Mouse (Mus musculus): ENCODE measurements around the gene Ramp1. TPM values are rescaled to one million over a fixed set of nuclear protein-coding genes. Genes with fewer than 3 reads are reported as not detected.

Gene Ramp1
- polyA plus RNA-seq, 1 experiment from 2014 or later: 21.4 TPM

DNA sequence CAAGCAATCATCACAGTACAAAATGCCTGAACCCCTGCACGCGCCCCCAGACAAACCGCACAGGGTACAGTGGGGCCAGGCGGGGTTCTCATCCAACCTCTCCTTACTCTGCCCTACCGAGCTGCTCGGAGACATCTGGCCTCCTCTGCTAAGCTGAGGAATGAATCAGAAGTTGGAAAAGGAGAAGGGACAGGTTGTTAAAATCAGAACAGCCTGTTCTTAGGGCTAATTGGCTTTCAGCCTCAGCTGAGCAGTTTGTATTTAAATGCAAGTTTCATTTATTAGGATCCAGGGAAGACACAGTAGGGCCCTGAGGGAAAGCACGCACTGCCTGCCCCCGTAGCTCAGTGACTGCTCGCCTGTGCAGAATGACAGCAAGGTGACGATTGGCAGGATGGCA, 20.2 kb downstream of the Ramp1 start:
- no peaks in the 10 kb centered on the region for H3K36me3 ChIP-seq
- no peak overlapping the region for H3K4me2 ChIP-seq (replicated peaks)
- H3K27ac ChIP-seq (replicated peaks): no peak overlapping the region
- H3K4me1 ChIP-seq: peaks cover 10% of the 10 kb centered on the region
- H3K9me3 ChIP-seq (replicated peaks): no peaks in the 10 kb centered on the region
- no peak for ATAC-seq (ENCODE audit: insufficient number of reproducible peaks, low FRiP score, low TSS enrichment, low read depth)
- 71% methylated on average over 10 of the region's 10 CpGs for WGBS
- no peak overlapping the region for H3K9ac ChIP-seq
- no peak overlapping the region for H3K4me3 ChIP-seq (replicated peaks)
- H3K27me3 ChIP-seq: no peaks in the 10 kb centered on the region

DNA sequence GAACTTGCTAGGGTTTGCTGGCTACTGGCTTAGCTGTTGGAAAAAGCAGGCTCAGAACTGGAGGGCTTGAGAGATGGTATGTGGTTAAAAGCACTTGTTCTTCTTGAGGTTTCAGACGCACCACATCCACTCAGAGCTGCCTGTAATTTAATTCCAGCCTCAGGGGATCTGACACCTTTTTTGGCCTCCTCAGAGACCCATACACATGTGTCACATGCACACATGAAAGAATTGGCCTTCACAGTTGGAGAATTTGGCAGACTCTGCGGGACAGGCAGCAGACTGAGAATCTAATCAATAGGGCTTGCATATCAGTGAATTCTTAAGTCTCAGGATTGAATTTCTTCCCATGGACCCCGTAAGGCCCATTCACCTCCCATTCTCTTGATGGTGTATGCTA, 21.5 kb downstream of the Ramp1 start:
- no peak overlapping the region for H3K27ac ChIP-seq (replicated peaks)
- H3K9me3 ChIP-seq (replicated peaks): no peaks in the 10 kb centered on the region
- H3K9ac ChIP-seq: no peak overlapping the region
- no peak for ATAC-seq (ENCODE audit: insufficient number of reproducible peaks, low FRiP score, low TSS enrichment, low read depth)
- peaks cover 10% of the 10 kb centered on the region for H3K4me1 ChIP-seq
- no peak overlapping the region for H3K4me3 ChIP-seq (replicated peaks)
- no peaks in the 10 kb centered on the region for H3K36me3 ChIP-seq
- no peaks in the 10 kb centered on the region for H3K27me3 ChIP-seq
- 32% methylated on average over 3 of the region's 3 CpGs for WGBS
- no peak overlapping the region for H3K4me2 ChIP-seq (replicated peaks)

DNA sequence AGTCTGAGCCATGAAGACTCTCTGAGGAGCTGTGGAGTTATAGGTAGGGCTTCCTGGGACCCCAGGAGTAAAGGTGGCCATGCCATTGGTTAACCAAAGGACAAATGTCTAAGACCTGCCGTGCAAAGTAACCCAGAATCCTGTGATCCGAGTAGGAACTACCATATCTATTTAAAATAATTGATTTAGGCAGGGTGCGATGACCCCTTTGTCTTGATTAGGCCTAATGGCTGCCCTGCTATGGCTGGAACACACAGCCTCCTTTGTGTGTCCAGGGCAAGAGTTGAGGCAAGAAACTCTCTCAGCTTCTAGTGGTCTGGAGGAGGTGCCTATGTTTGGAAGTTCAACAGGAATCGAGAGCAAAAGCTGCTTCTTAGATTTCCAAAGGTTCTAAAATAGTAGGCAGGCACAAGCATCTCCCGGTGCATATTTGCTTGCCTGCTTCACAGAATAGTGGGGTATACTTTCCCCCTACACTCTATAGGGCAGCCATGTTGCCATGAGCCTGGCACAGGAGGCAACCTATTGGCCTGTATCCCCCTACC, 24.7 kb downstream of the Ramp1 start:
- Histone ChIP-seq H3K36me3 (no peaks in the 10 kb centered on the region), H3K4me3 (replicated peaks) (no peak overlapping the region), H3K27ac (replicated peaks) (no peak overlapping the region), H3K4me2 (replicated peaks) (no peak overlapping the region), H3K27me3 (no peaks in the 10 kb centered on the region), H3K9ac (no peak overlapping the region), H3K4me1 (peaks cover 20% of the 10 kb centered on the region), H3K9me3 (replicated peaks) (no peaks in the 10 kb centered on the region)
- 65% methylated on average over 5 of the region's 5 CpGs for WGBS
- ATAC-seq (ENCODE audit: insufficient number of reproducible peaks, low FRiP score, low TSS enrichment, low read depth): no peak

DNA sequence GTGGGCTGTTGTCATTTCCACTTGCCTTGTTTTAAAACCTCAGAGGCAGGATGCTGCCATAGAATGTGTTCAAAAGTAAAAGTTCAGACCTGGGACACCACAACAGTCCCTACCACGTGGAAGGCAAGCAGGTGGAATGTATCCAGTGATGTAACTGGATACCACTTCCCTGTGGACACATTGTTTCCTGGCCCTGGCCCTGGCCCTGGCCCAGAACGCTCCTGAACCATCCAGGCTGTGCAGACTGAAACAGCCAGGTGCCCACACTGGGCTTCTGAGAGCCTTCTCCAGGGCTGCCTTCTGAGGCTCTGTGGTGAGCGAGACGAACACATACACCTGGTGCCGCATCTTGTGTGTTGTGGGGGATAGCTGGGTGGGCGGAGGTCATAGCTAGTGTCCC, 26.0 kb downstream of the Ramp1 start:
- Histone ChIP-seq H3K27ac (replicated peaks) (no peak overlapping the region), H3K27me3 (no peaks in the 10 kb centered on the region), H3K4me1 (peaks cover 29% of the 10 kb centered on the region), H3K4me2 (replicated peaks) (no peak overlapping the region), H3K9me3 (replicated peaks) (no peaks in the 10 kb centered on the region), H3K36me3 (no peaks in the 10 kb centered on the region), H3K9ac (no peak overlapping the region), H3K4me3 (replicated peaks) (no peak overlapping the region)
- ATAC-seq (ENCODE audit: insufficient number of reproducible peaks, low FRiP score, low TSS enrichment, low read depth): no peak
- WGBS: 70% methylated on average over 6 of the region's 6 CpGs

DNA sequence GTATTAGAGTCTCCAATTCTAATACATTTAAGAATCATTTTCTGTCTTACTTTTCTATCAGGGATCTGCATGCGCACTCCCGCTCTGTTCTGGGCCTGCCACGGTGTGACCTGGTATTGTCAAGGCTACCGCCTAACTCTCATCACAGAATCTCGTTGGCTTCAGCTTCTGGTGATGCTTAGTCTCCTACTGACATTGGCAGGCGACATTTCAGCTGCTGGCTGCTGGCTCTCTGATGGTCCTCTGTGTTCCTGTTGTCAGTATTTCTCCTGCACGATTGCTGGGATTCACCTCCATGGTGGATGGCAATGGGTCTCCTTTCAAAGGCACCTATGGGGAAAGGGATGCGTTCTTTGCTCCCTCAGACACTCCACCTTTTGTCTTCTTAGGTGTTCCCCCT, 26.7 kb downstream of the Ramp1 start:
- no peaks in the 10 kb centered on the region for H3K27me3 ChIP-seq
- H3K4me3 ChIP-seq (replicated peaks): no peak overlapping the region
- 87% methylated on average over 8 of the region's 8 CpGs for WGBS
- no peaks in the 10 kb centered on the region for H3K9me3 ChIP-seq (replicated peaks)
- no peak overlapping the region for H3K27ac ChIP-seq (replicated peaks)
- ATAC-seq (ENCODE audit: insufficient number of reproducible peaks, low FRiP score, low TSS enrichment, low read depth): no peak
- no peak overlapping the region for H3K9ac ChIP-seq
- H3K4me2 ChIP-seq (replicated peaks): no peak overlapping the region
- H3K4me1 ChIP-seq: peaks cover 31% of the 10 kb centered on the region
- no peaks in the 10 kb centered on the region for H3K36me3 ChIP-seq

DNA sequence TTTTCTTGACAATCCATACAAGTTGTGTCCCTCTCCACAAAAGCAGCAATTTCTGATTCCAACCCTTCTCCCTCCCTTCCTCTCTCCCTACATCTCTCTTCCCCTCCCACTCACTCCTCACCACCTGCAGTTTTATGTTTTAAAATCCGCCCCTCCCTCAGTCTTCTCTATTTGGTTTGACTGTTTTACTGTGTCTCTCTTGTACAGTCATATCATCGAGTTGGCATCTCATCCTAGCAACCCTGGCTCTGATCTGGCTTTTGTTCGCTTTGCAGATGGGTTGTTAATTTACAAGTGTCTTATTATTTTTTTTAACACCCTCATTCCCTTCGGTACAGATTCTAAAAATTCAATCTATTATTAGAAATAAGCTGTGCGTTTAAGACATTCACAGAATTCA, 27.3 kb downstream of the Ramp1 start:
- Histone ChIP-seq H3K9ac (no peak overlapping the region), H3K4me2 (replicated peaks) (no peak overlapping the region), H3K4me3 (replicated peaks) (no peak overlapping the region), H3K27me3 (no peaks in the 10 kb centered on the region), H3K4me1 (peaks cover 37% of the 10 kb centered on the region), H3K9me3 (replicated peaks) (no peaks in the 10 kb centered on the region), H3K36me3 (no peaks in the 10 kb centered on the region), H3K27ac (replicated peaks) (no peak overlapping the region)
- 66% methylated on average over 5 of the region's 5 CpGs for WGBS
- ATAC-seq (ENCODE audit: insufficient number of reproducible peaks, low FRiP score, low TSS enrichment, low read depth): no peak

DNA sequence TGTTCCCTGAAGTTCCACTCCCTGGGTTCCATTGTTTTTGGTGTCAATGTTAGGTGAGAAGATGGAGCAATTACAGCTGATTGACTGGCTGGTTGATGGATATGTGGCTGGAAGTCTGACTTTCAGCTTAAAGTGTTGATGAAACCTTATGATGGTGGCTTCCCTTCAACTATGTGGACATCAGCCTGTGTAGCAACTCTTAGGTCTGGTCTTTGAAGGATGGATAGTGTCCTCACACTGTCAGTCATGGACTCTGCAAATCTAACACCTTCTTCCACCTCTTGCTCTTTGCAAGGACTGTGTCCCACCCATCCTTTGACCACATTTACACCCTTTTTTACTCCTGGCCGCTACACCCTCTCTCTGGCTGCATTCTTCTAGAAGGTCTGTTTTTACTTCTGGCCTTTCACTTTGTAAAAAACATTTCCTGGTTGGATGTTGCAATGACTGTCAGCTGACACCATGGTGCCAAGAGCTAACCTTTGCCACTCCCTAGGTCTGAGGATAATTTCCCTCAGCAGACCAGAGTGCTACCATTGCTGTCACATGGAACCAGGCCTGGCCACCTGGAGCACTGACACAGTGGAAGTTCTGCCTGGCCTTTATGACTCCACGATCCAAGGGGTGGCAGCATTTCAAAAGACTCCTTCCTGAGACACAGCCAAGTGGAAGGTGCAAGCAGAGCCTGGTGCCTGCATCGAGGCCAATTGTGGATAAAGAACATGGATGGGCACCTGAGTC, 27.9 kb downstream of the Ramp1 start:
- Histone ChIP-seq H3K36me3 (no peaks in the 10 kb centered on the region), H3K9ac (no peak overlapping the region), H3K4me2 (replicated peaks) (no peak overlapping the region), H3K27ac (replicated peaks) (no peak overlapping the region), H3K27me3 (no peaks in the 10 kb centered on the region), H3K4me3 (replicated peaks) (no peak overlapping the region), H3K4me1 (peaks cover 41% of the 10 kb centered on the region), H3K9me3 (replicated peaks) (no peaks in the 10 kb centered on the region)
- no peak for ATAC-seq (ENCODE audit: insufficient number of reproducible peaks, low FRiP score, low TSS enrichment, low read depth)
- WGBS: 74% methylated on average over 3 of the region's 3 CpGs

DNA sequence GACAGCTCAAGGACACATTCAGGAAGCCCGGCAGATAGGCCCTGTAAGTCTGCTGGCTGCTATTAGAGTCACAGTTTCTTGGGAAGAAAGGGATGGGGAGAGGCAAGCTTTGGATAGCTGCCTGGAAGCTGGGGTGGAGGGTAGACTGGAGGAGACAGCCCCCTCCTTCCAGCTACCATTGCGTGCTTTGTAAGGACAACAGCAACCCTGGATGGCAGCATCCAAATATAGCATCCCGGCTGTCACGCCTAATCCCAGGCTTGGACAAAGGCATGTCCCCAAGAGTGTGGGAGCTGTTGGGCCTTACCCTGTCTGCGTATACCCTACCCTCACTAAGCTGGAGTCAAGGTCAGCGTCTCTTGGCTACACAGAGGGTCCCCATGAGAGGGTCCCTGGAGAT, 29.7 kb downstream of the Ramp1 start:
- peak overlapping the region; percentile 93 for H3K27ac ChIP-seq (replicated peaks)
- no peaks in the 10 kb centered on the region for H3K9me3 ChIP-seq (replicated peaks)
- no peak overlapping the region for H3K9ac ChIP-seq
- peaks cover 45% of the 10 kb centered on the region for H3K4me1 ChIP-seq
- H3K4me2 ChIP-seq (replicated peaks): peak overlapping the region; percentile 15; the same call in 1 of the 2 replicates
- ATAC-seq (ENCODE audit: insufficient number of reproducible peaks, low FRiP score, low TSS enrichment, low read depth): peak; percentile 79
- no peaks in the 10 kb centered on the region for H3K36me3 ChIP-seq
- H3K27me3 ChIP-seq: no peaks in the 10 kb centered on the region
- no peak overlapping the region for H3K4me3 ChIP-seq (replicated peaks)
- WGBS: 56% methylated on average over 6 of the region's 6 CpGs

DNA sequence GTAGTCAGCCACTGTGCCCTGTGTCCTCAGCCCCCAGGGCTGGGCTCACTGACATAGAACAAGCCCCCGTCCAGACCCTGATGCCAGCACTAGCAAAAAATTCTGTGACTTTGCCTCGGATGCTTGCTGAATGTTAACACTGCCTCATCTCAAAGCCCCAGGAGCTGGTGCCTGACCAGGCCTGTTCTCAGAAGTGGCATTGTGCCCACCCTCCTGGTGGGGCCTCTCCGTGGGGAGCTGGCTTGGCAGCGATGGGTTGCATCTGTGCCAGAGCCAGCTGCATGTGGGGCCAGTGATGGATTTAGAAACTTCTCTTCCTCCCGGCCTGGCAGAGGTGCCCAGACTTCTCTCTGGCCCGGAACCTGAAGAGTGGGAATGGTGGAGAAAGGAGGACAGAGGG, 30.2 kb downstream of the Ramp1 start:
- Histone ChIP-seq H3K36me3 (no peaks in the 10 kb centered on the region), H3K9ac (no peak overlapping the region), H3K27ac (replicated peaks) (peak overlapping the region; percentile 93), H3K4me2 (replicated peaks) (peak overlapping the region; percentile 15; the same call in 1 of the 2 replicates), H3K4me1 (peaks cover 47% of the 10 kb centered on the region), H3K4me3 (replicated peaks) (no peak overlapping the region), H3K9me3 (replicated peaks) (no peaks in the 10 kb centered on the region), H3K27me3 (no peaks in the 10 kb centered on the region)
- WGBS: 39% methylated on average over 6 of the region's 6 CpGs
- peak; percentile 73 for ATAC-seq (ENCODE audit: insufficient number of reproducible peaks, low FRiP score, low TSS enrichment, low read depth)

DNA sequence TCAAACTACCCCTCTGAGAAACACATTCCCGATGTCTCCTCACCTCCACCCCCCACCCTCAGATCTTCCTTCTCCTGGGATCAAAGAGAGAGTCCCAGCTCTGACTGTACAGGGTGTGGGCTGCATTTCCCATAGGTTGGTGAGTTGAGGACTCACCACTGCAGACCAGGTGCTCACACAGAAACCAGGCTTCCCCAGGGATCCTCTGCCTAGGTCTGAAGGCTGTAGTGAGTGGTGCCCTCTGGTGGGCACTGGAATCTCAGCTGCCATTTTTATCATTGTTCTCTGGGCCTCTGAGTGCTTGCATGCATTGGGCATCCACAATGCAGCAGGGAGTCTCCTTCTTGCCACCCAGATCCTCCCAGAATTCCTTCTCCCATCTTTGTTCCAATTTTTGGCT, 31.5 kb downstream of the Ramp1 start:
- Histone ChIP-seq H3K36me3 (no peaks in the 10 kb centered on the region), H3K4me2 (replicated peaks) (no peak overlapping the region), H3K9ac (no peak overlapping the region), H3K27ac (replicated peaks) (peak overlapping the region; percentile 58; the same call in 1 of the 2 replicates), H3K27me3 (no peaks in the 10 kb centered on the region), H3K9me3 (replicated peaks) (no peaks in the 10 kb centered on the region), H3K4me3 (replicated peaks) (no peak overlapping the region), H3K4me1 (peaks cover 54% of the 10 kb centered on the region)
- no peak for ATAC-seq (ENCODE audit: insufficient number of reproducible peaks, low FRiP score, low TSS enrichment, low read depth)
- 47% methylated on average over 1 of the region's 1 CpGs for WGBS

DNA sequence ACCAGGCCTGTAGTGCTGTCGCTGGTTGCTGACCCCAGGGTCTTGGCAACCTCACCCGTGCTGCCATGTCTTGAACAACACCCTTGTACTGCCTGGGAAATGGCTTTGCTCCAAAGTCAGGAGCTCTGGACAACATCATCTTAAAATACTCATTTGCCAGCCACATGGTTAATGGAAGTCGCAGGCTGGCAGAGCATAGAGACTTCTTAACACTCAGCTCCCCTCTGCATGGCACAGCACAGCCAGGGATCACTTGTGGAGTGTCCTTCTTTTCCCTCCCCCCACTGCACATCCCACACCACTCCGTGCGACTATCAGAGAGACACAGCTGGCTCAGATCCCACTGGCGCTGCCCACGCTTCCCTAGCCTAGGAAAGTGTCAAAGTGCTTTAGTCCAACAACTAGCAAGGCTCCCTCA, 32.0 kb downstream of the Ramp1 start:
- peaks cover 54% of the 10 kb centered on the region for H3K4me1 ChIP-seq
- H3K4me3 ChIP-seq (replicated peaks): no peak overlapping the region
- H3K27me3 ChIP-seq: no peaks in the 10 kb centered on the region
- no peak overlapping the region for H3K4me2 ChIP-seq (replicated peaks)
- no peaks in the 10 kb centered on the region for H3K36me3 ChIP-seq
- H3K9ac ChIP-seq: no peak overlapping the region
- 55% methylated on average over 7 of the region's 7 CpGs for WGBS
- peak overlapping the region; percentile 58; the same call in 1 of the 2 replicates for H3K27ac ChIP-seq (replicated peaks)
- no peaks in the 10 kb centered on the region for H3K9me3 ChIP-seq (replicated peaks)
- no peak for ATAC-seq (ENCODE audit: insufficient number of reproducible peaks, low FRiP score, low TSS enrichment, low read depth)

DNA sequence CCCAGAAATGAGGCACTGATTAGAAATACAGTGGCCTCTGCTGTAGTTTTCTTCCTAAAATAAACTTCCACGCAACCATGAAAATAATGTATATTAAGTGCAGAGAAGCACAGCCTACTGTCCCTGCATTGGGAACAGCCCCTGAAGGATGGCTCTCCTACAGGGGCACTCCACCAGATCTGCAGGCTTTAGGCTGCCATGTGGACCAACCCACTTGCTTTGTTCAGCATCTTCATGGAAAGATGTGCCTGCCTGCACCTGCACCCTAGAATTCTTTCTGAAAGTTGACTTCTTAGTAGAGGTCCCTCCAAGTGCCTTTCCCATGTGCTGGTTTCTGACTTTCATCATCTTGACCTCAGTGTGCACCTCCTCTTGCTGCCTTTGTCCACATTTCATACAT, 35.6 kb downstream of the Ramp1 start:
- Histone ChIP-seq H3K4me2 (replicated peaks) (no peak overlapping the region), H3K9me3 (replicated peaks) (no peaks in the 10 kb centered on the region), H3K4me3 (replicated peaks) (no peak overlapping the region), H3K36me3 (no peaks in the 10 kb centered on the region), H3K4me1 (peaks cover 50% of the 10 kb centered on the region), H3K27ac (replicated peaks) (peak overlapping the region; percentile 81), H3K27me3 (no peaks in the 10 kb centered on the region), H3K9ac (no peak overlapping the region)
- ATAC-seq (ENCODE audit: insufficient number of reproducible peaks, low FRiP score, low TSS enrichment, low read depth): no peak
- 79% methylated on average over 1 of the region's 1 CpGs for WGBS
